Mouse (Mus musculus) myocyte (in vitro differentiated cells): ENCODE measurements at regions not wholly inside any gene's neighbourhood (a gene's known extent, or its start where the extent isn't known, plus 50 kb on each side); places are given as distances from the start of the nearest gene placed in this dataset.
A peak's percentile ranks its signal among the peaks of the same experiment; 100 is the strongest.

Source experiments
- CEBPB ChIP-seq: IDR thresholded peaks from 2 replicates; pipeline ENCODE4 v1.6.1; 2011; ENCODE audit warnings: mild to moderate bottlenecking, moderate library complexity; ENCODE audit not compliant: poor library complexity, insufficient read depth, severe bottlenecking
- POLR2A ChIP-seq: IDR thresholded peaks from one replicate; pipeline ENCODE4 v1.6.1; 2011; ENCODE audit warnings: low read depth, mild to moderate bottlenecking, control low read depth, moderate library complexity; ENCODE audit not compliant: insufficient read length
- USF1 ChIP-seq: IDR thresholded peaks from one replicate; pipeline ENCODE4 v1.6.1; 2011; ENCODE audit warnings: low read depth, mild to moderate bottlenecking, control low read depth, moderate library complexity

GRCm38 (mm10) chr15:25284354-25285199, 129.0 kb downstream of the Basp1 start:
- TF ChIP-seq POLR2A, result no peak
- TF ChIP-seq USF1, result no peak
- peak; percentile 64; the same call in 1 of the 2 replicates for TF ChIP-seq CEBPB
